Mouse (Mus musculus) neutrophil, adult 65 days (primary cell): ENCODE data around the gene Mllt10. TPM values are rescaled to one million over a fixed set of nuclear protein-coding genes. Genes with fewer than 3 reads are reported as not detected.

Source experiments
- total RNA-seq: library from RNA; stranded (reverse); gene quantifications from 2 replicates; pipeline ENCODE4 v1.2.4, GENCODE M21; 2023

Mllt10 gene
- total RNA-seq, result 68.4 and 112 TPM in 2 replicates

GRCm38 (mm10) chr2:18055016-18055928, at the start of gene Mllt10:
TSS of gene Mllt10 (plus strand) at chr2:18055237.

GRCm38 (mm10) chr2:18037491-18037890, 17.5 kb upstream of the Mllt10 start, which contains the start of gene A930004D18Rik:
TSS of gene A930004D18Rik (minus strand) at chr2:18037737.

GRCm38 (mm10) chr2:18048453-18049075, 6.5 kb upstream of the Mllt10 start, which contains the start of gene Skida1:
TSS of gene Skida1 (minus strand) at chr2:18049051.

Other genes starting within 250 kb of the Mllt10 start
- not detected in 2 replicates for gene H2al2a, start 58.3 kb upstream of the Mllt10 start, total RNA-seq
- gene A930004D18Rik, start 17.5 kb upstream of the Mllt10 start, total RNA-seq, result not detected in 2 replicates
- not detected in 2 replicates for gene Skida1, start 6.2 kb upstream of the Mllt10 start, total RNA-seq